Mouse (Mus musculus) liver, embryonic 12.5 days (tissue): ENCODE data around the gene Olfr1000. TPM values are rescaled to one million over a fixed set of nuclear protein-coding genes. Genes with fewer than 3 reads are reported as not detected.
"Not testable (repeated sequence)": the region's sequence is repeated elsewhere in the genome, so short reads cannot be mapped to it uniquely, and the experiment has no call there.

Experiments
- ATAC-seq: fragments of 200-750 bp; cut with Nextera tagmentation; 2 replicates; pipeline ENCODE4 v1.8.0; 2017; ENCODE audit warnings: moderate number of reproducible peaks, mild to moderate bottlenecking, moderate library complexity
- H3K27ac ChIP-seq: fragments of 300-500 bp; sonication (generic); 2 replicates; pipeline ENCODE4 v1.5.1; 2016; ENCODE audit warnings: mild to moderate bottlenecking
- H3K27me3 ChIP-seq: fragments of 300-500 bp; sonication (generic); replicated peaks from 2 replicates; pipeline ENCODE4 v1.6.1; 2016; ENCODE audit warnings: mild to moderate bottlenecking, moderate library complexity
- H3K36me3 ChIP-seq: fragments of 300-500 bp; sonication (generic); 2 replicates; pipeline ENCODE4 v1.6.1; 2016; ENCODE audit warnings: mild to moderate bottlenecking, moderate library complexity
- H3K4me1 ChIP-seq: fragments of 300-500 bp; sonication (generic); 2 replicates; pipeline ENCODE4 v1.6.1; 2016
- H3K4me2 ChIP-seq: fragments of 300-500 bp; sonication (generic); 2 replicates; pipeline ENCODE4 v1.6.1; 2016; ENCODE audit warnings: mild to moderate bottlenecking, moderate library complexity
- H3K4me3 ChIP-seq: fragments of 300-500 bp; sonication (generic); 2 replicates; pipeline ENCODE4 v1.5.1; 2016; ENCODE audit warnings: mild to moderate bottlenecking, moderate library complexity
- H3K9ac ChIP-seq: fragments of 300-500 bp; sonication (generic); 2 replicates; pipeline ENCODE4 v1.6.1; 2016; ENCODE audit warnings: mild to moderate bottlenecking, moderate library complexity
- H3K9me3 ChIP-seq: fragments of 300-500 bp; sonication (generic); replicated peaks from 2 replicates; pipeline ENCODE4 v1.6.1; 2016; ENCODE audit warnings: mild to moderate bottlenecking, moderate library complexity
- WGBS: fragments of 180-500 bp; shearing (Covaris S2); methylation state at CpG from one replicate; pipeline ENCODE4 v1.1.7; 2016; ENCODE audit not compliant: insufficient replicate concordance; 5-methylcytosine and 5-hydroxymethylcytosine counted together
- polyA plus RNA-seq: library from polyadenylated mRNA; unstranded; fragments of >200 nt; fragmentation: Nextera tagmentation; extraction: Ambion mirVana; gene quantifications from 2 replicates; pipeline ENCODE4 v1.2.1, GENCODE M21; 2016

Olfr1000 gene
- not detected in 2 replicates for polyA plus RNA-seq

DNA sequence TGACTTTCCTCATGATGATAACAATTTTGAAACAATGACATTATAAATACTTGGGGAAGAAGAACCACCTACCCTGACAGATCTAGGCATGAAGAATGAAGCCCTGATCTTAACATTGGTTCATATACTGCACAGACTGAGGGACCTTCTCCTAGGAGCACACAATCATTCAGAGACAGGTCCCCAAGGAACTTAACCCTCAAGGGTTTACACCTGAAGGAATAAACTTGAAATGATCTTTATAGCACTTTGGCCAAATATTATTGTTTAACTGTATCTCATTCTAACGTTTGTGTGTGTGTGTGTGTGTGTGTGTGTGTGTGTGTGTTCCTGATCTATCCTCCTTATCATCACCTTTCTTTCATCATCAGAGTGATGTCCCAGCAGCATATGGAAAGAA is at the start of gene Olfr1000:
TSS of gene Olfr1000 (minus strand) at position 101 of the 400 bp plus-strand sequence.
- WGBS: 41% methylated on average over 1 of the region's 1 CpGs
- H3K4me2 ChIP-seq: no peak within 1 kb of the TSS

DNA sequence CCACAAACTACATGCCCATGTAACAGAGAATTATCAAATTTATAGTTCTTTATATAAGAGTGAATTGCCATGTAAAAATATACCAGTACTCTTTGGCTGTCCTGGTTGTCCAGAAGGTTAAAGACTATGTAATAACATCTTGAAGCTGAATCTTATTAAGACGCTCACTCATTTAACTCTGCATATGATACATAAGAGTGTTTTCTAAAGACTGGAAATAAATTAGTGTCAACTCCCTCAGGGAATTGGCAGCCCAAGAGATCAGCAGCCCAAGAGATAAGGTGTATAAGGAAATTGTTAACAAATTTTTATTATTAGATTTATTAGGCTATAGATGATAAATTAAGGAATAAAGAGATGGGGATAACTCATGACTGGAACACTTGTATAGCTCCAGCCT is 38.9 kb upstream of the Olfr1000 start, which contains the start of gene Olfr1002:
TSS of gene Olfr1002 (minus strand) at position 101 of the 400 bp plus-strand sequence.
- H3K4me3 ChIP-seq: no peak within 1 kb of the TSS
- H3K4me1 ChIP-seq: no peaks in the 10 kb centered on the region
- no peak for ATAC-seq
- no peaks in the 10 kb centered on the region for H3K27me3 ChIP-seq
- no peak within 1 kb of the TSS for H3K27ac ChIP-seq
- no peaks in the 10 kb centered on the region for H3K9me3 ChIP-seq
- H3K36me3 ChIP-seq: no peaks in the 10 kb centered on the region
- no peak within 1 kb of the TSS for H3K4me2 ChIP-seq
- no peak within 1 kb of the TSS for H3K9ac ChIP-seq
- 73% methylated on average over 1 of the region's 1 CpGs for WGBS

More for the DNA sequence above, at the start of gene Olfr1000:
- H3K36me3 ChIP-seq: no peaks in the 10 kb centered on the region
- H3K27me3 ChIP-seq: no peaks in the 10 kb centered on the region
- ATAC-seq: no peak
- H3K27ac ChIP-seq: no peak within 1 kb of the TSS
- H3K9me3 ChIP-seq: no peaks in the 10 kb centered on the region
- no peak within 1 kb of the TSS for H3K9ac ChIP-seq
- H3K4me1 ChIP-seq: no peaks in the 10 kb centered on the region
- H3K4me3 ChIP-seq: no peak within 1 kb of the TSS

DNA sequence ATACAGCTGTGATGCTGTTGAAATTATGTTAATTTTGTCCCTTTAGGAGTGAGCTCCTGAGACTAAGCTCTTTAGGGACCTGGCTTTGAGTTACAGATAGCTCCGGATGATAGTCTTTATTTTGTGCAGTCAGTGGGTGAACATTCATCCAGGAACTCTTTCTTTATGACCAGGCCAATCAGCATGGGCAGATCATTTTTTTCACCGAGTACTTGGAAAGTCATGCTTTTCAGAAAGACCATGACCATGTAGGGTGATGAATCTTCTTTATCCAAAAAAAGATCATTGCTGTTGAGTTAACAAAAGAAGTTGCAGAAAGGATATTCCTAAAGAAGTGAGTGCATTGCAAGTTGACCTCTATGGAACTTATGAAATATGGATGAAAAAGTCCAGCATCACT is 23.1 kb downstream of the Olfr1000 start, which contains the start of gene Olfr998:
TSS of gene Olfr998 (plus strand) at position 301 of the 400 bp plus-strand sequence.
- H3K27me3 ChIP-seq: not testable (repeated sequence)
- 68% methylated on average over 2 of the region's 2 CpGs for WGBS

DNA sequence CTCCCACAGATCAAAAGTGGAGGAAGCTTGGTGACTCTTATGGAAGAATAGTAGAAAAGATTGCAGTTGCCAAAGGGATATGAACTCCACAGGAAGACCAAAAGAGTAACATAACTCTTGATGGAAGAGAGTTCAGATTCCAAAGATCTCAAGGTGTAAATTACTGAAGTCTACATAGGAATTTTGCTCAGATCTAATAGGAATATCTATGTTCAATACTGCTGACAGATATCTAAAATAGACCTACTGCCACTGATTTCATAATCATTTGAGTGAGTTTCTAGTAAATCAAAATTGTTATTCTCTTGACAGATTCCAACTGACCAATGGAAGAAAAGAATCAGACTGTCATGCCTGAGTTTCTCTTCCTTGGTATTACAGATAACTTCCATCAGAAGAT is 32.8 kb downstream of the Olfr1000 start, which contains the start of gene Olfr996:
TSS of gene Olfr996 (plus strand) at position 301 of the 400 bp plus-strand sequence.
- Histone ChIP-seq H3K27ac (no peak within 1 kb of the TSS), H3K36me3 (no peaks in the 10 kb centered on the region), H3K4me2 (no peak within 1 kb of the TSS), H3K27me3 (no peaks in the 10 kb centered on the region), H3K9ac (no peak within 1 kb of the TSS), H3K4me3 (no peak within 1 kb of the TSS), H3K9me3 (no peaks in the 10 kb centered on the region), H3K4me1 (no peaks in the 10 kb centered on the region)
- no peak for ATAC-seq

More for the DNA sequence above, 23.1 kb downstream of the Olfr1000 start, which contains the start of gene Olfr998:
- not testable (repeated sequence) for ATAC-seq, H3K4me1 ChIP-seq, H3K36me3 ChIP-seq, H3K27ac ChIP-seq, H3K4me2 ChIP-seq, H3K9me3 ChIP-seq, H3K4me3 ChIP-seq, H3K9ac ChIP-seq

DNA sequence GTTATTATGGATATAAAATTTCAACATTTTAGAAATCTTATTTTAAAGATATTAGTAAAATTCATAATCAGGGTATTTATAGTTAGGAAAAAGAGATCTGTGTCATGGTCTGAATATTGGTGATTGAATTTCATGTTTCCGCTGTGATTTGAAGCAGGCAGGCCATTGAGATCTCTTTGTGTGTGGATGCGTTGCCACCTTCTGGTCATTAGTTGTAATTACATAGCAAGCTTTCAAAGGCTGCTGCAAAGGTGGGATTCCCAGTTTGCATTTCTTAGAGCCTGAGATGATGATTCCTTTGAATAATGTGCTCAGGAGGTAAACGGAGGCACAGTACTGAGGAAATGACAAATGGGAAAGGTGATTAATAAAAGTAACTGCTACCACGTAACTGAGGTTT is 50.5 kb downstream of the Olfr1000 start:
- Histone ChIP-seq H3K4me3 (no peak overlapping the region), H3K4me1 (no peaks in the 10 kb centered on the region), H3K9ac (no peak overlapping the region), H3K36me3 (no peaks in the 10 kb centered on the region), H3K4me2 (no peak overlapping the region), H3K9me3 (no peaks in the 10 kb centered on the region), H3K27ac (no peak overlapping the region), H3K27me3 (no peaks in the 10 kb centered on the region)
- ATAC-seq: no peak
- WGBS: 23% methylated on average over 4 of the region's 4 CpGs

DNA sequence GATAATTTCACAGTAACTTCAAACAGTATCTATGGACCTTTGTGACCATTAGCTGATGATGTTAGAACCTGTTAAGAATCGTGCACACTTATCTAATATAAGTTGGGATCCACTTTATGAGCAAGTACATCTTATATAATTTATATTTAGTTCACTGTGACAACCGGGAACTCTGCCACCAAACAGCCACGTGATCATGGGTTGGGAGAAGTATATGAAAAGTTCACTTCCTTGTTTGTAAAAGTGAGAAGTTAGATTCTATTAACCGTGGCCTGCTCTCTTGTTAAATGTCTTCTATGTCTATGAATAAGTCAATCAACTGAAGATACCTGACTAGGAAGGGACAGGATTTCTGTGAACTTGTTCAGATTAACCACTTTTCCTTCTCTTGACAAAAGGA is 51.5 kb downstream of the Olfr1000 start:
- Histone ChIP-seq H3K4me2 (no peak overlapping the region), H3K4me1 (no peaks in the 10 kb centered on the region), H3K9ac (no peak overlapping the region), H3K36me3 (no peaks in the 10 kb centered on the region), H3K27ac (no peak overlapping the region), H3K9me3 (no peaks in the 10 kb centered on the region), H3K27me3 (no peaks in the 10 kb centered on the region), H3K4me3 (no peak overlapping the region)
- ATAC-seq: no peak
- WGBS: 39% methylated on average over 4 of the region's 4 CpGs

Other genes starting within 250 kb of the Olfr1000 start
- gene Olfr988, start 248.7 kb downstream of the Olfr1000 start, polyA plus RNA-seq: not detected in 2 replicates
- gene Olfr992, start 202.4 kb downstream of the Olfr1000 start, polyA plus RNA-seq: not detected in 2 replicates
- not detected in 2 replicates for gene Olfr993, start 197.0 kb downstream of the Olfr1000 start, polyA plus RNA-seq
- not detected in 2 replicates for gene Olfr994, start 175.5 kb downstream of the Olfr1000 start, polyA plus RNA-seq
- gene Olfr995, start 168.3 kb downstream of the Olfr1000 start, polyA plus RNA-seq: not detected in 2 replicates
- not detected in 2 replicates for gene 4833423E24Rik, start 92.9 kb downstream of the Olfr1000 start, polyA plus RNA-seq
- not detected in 2 replicates for gene Olfr996, start 32.7 kb downstream of the Olfr1000 start, polyA plus RNA-seq
- gene Olfr998, start 23.0 kb downstream of the Olfr1000 start, polyA plus RNA-seq: not detected in 2 replicates
- gene Olfr1002, start 38.8 kb upstream of the Olfr1000 start, polyA plus RNA-seq: not detected in 2 replicates
- not detected in 2 replicates for gene Olfr154, start 52.6 kb upstream of the Olfr1000 start, polyA plus RNA-seq
- gene Olfr1006, start 66.9 kb upstream of the Olfr1000 start, polyA plus RNA-seq: not detected in 2 replicates
- gene Olfr1008, start 77.5 kb upstream of the Olfr1000 start, polyA plus RNA-seq: not detected in 2 replicates
- not detected in 2 replicates for gene Olfr1009, start 103.5 kb upstream of the Olfr1000 start, polyA plus RNA-seq
- not detected in 2 replicates for gene Olfr1012, start 150.9 kb upstream of the Olfr1000 start, polyA plus RNA-seq
- gene Olfr1013, start 155.2 kb upstream of the Olfr1000 start, polyA plus RNA-seq: not detected in 2 replicates
- gene Olfr1014, start 160.8 kb upstream of the Olfr1000 start, polyA plus RNA-seq: not detected in 2 replicates
- not detected in 2 replicates for gene Olfr1015, start 170.1 kb upstream of the Olfr1000 start, polyA plus RNA-seq
- not detected in 2 replicates for gene Olfr1016, start 190.6 kb upstream of the Olfr1000 start, polyA plus RNA-seq
- not detected in 2 replicates for gene Olfr1018, start 206.6 kb upstream of the Olfr1000 start, polyA plus RNA-seq
- gene Olfr1019, start 233.6 kb upstream of the Olfr1000 start, polyA plus RNA-seq: not detected in 2 replicates
- gene Olfr1020, start 235.1 kb upstream of the Olfr1000 start, polyA plus RNA-seq: not detected in 2 replicates